Mouse (Mus musculus) left cerebral cortex, adult 8-10 months (tissue): Measurements from ENCODE around the gene Zbtb21. TPM values are rescaled to one million over a fixed set of nuclear protein-coding genes. Genes with fewer than 3 reads are reported as not detected.
A peak's percentile ranks its signal among the peaks of the same experiment; 100 is the strongest.
"Not testable (repeated sequence)": the region's sequence is repeated elsewhere in the genome, so short reads cannot be mapped to it uniquely, and the experiment has no call there.

ENCODE experiments used
- DNase-seq, 2 experiments: peaks; one replicate each; pipeline ENCODE4 v3.0.0; 2022; ENCODE audit warnings: low spot score in 2 of 2
- total RNA-seq, 4 experiments: library from RNA; stranded (reverse); gene quantifications; 2 replicates each; pipeline ENCODE4 v1.2.4; 2022

Gene Zbtb21
- 10 to 100 TPM; 20.8 to 32.5 (median 27.0) TPM for total RNA-seq

DNA sequence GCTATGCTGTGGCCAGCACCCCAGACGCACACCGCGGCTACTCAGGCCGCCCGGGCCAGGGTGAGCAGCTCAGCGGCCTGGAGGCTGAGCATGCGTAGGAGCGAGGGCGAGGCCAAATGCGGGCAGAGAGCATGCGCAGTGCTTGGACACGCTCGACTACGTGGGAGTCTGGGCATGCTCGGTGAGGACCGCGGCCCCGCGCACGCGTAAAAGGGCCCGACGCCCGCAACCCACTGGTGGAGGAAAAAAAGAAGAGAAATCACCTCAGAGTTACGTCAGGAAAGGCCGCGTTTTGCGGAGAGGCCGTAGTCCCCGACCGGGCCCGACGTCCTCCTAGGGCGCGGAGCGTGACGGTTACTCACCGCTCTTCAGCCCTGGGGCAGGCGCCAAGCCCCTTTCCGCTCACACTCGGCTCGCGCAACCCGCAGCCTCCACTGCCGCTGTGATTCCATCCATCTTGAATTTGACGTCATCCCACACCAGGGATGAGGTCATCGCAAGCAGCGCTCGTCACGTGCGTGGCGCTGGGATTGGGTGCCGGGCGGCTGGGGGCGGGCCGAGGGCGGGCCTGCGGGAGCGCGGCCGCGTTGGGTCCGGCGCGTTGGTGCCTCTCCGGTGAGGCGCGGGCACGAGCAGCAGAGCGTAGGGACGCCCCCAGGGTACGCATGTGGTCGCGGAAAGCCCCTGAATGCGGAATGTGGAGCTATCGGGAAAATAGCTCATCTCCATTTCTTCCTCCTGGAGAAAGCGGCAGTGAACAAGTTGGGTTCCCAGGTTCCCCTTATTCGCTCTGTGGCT lies at the start of gene Zbtb21, which contains the start of gene C2cd2:
Gene Zbtb21 (minus strand): TSS at position 472 of the 798 bp plus-strand sequence.
Gene C2cd2 (minus strand): TSS at position 448 of the 798 bp plus-strand sequence.
- DNase-seq: peak; percentile 96 to 97

DNA sequence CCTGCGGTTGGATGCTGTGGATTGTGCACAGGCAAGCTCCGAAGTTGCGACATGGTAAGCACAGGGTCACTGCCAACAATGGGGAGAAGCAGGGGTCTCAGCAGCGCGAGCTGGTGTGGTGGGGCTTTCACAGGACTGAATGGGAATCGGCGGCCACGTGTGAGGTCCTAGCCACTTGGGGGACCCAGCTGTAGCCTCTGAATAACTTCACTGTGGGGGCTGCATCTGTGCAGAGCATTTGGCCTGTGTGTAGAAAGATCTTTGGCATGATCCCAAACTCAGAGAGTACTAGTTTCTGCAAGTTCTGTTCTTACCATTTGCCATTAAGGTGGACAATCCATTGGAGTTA lies 34.9 kb upstream of the Zbtb21 start:
- DNase-seq: not testable (repeated sequence)

DNA sequence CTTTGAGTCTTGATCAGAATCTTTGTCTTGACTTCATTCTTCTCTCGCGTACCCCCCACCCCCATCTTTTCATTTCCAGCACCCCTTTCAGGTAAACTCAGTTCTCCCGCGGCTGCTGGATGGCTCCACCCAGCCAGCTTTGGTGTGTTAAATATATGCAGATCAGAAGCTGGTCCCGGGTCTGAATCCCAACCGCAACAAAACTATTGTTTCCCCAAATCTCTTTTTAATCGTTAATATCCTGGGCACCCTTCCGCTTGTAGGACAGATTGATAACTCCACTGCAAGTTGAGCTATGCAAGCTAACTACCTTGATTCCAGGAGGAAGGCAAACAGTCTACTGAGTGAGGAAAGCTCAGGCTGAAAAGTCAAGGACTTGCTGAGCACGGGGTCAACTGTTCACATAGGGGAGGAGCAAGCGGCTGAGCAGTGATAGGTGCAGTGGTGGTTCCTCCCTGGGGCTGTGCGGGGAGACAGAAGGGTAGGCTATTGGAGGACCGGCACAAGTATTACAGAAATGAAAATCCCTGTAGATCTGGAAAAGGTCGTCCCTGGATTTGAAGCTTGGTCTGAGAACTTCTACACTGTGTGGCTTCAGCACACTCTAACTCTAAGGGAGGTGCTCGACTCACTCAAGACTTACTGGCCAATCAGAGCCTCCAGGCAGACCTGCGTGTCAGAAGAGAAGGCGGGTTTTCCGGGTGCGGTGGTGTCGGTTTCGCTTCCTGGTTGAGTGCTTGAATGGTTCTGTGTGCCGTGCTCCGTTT lies 34.4 kb upstream of the Zbtb21 start, which contains the start of gene B230307C23Rik:
Gene B230307C23Rik (plus strand): TSS at position 700 of the 767 bp plus-strand sequence.
- DNase-seq: peak; percentile 69 to 87

DNA sequence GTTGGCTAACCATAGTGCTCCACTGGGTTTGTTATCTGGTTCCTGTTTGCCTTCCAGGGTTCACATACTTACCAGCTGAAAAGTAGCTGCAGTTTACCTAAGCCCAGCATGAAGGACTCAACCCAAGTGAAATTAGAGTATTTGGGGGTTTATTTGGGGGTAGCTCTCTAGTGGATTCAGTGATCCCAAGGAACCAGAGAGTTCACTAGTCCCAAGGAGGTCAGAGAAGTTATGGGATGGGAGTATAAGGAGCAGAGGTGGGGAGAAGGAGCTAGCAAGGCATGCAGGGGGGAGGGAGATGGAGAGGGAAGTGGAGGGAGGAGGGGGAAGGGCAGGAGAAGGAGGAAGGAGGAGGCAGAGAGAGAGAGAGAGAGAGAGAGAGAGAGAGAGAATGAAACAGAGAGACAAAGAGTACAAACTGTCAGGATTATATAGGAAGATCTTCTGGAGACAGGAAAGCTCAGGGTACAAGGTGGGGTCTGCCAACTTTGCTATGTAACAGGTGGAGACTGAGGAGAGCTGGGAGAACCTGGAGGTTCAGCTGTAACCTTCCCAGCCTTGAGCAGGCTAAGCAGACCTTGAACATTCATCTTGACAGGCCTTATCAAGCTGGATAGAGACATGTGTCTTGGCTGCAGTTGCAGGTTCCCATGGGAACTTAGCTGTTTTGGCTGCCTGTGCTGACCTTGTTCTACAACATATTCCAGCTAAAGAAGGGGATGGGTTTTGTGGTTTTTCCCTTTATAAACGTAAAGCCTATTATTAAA lies 33.6 kb upstream of the Zbtb21 start:
- DNase-seq: no peak

DNA sequence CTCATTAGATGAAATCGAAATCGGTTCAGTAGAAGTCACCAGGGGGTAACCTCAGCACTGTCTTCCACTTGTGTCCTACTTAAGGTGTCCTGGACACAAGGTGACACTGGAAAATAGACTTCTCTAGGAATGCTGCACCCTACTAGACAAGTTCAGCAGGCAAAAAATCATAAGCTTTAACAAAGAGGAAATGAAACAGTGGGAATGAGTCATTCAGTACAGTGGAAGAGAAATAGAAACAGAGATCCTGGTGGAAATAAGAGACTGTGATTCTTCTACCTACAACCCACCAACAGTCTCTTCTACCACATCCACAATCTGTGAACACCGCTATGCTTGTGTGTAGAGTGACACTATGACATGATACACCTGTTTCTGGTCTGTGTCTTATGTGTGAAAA lies 30.1 kb upstream of the Zbtb21 start:
- not testable (repeated sequence) for DNase-seq

DNA sequence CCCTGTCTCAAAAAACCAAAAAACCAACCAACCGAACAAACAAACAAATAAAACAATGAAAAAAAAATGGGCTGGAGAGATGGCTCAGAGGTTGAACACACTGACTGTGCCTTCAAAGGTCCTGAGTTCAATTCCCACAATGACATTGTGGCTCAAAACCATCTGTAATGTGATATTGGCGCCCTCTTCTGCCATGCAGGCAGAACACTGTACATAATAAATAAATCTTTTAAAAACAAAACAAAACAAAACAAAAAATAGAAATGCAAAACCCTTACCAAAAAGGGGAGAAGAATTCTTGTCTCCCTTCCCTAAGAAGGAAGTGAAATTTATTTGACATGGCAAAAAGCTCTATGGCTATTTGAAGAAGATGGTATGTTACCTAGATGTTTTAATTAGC lies 29.1 kb upstream of the Zbtb21 start:
- no peak for DNase-seq

DNA sequence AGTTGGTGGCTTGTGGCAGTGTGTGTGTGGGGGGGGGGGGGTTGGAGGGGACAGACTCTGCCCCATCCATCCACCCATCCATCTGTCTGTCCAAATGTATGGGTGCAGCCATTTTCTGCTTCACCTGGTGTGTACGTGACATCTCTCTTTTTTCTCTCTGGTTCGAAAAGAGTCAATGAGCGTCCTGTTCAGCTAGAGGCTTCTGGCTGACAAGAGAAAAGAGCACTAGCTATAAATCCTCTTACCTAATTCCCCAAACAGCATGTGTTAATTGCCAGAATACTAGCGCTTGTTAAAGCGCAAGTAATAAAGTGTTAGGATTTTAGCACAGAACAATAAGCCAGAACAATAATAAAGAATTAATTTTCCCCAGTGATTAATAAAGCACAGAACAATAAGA lies 22.2 kb upstream of the Zbtb21 start:
- no peak for DNase-seq

DNA sequence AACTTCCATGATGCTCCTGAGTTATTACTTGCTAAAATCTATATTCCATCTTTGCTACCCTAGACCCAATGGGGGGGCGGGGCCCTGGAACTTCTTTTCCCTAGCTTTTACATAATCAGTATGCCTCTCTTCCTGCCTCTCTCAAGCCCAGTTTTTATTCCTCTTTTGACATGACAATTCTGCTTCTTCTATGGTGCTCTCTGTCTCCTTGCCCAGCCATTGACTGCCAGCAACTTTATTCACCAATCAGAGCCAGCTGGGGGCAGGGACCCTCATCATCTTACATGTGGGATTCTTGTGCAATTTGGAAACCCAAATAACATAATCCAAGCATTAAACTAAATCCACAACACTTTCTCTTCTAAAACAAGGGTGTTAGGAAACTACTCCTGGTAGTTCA lies 18.9 kb upstream of the Zbtb21 start:
- no peak for DNase-seq

DNA sequence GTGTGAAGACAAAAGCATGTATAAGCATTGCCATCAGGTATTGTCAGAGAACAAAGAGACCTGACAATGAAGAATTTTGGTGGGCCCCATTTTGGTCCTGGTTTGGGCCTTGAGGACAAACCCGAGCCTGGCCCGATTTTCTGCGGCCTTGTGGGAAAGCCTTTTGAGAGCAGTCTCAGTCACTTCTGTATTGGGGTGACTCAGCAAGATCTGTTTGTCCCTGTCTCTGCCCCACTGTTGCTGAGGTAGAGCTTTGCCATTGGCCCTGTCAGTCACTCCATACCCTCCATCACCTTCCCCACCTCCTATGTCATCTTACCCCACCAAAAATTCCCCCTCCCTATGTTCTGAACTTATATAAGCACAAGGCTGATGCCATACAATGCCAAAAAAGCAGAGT lies 15.3 kb upstream of the Zbtb21 start:
- DNase-seq: no peak

DNA sequence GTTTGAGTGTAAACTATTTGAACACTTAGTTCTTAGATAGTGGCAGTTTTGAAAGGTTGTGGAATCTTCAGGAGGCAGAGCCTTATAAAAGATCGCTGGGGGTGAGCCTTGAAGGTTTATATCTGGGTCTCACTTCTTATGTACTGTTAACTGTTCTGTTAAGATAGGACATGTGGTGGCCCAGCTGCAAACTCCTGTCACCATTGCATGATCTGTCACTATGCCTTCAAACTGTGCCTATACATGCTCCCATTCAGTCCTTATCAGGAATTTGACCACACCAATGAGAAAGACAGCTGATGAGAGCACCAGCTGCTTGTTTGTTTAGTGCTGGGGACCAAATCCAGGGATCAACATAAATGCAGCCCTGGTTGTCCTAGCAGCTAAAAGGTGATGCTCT lies 14.9 kb upstream of the Zbtb21 start:
- DNase-seq: no peak

DNA sequence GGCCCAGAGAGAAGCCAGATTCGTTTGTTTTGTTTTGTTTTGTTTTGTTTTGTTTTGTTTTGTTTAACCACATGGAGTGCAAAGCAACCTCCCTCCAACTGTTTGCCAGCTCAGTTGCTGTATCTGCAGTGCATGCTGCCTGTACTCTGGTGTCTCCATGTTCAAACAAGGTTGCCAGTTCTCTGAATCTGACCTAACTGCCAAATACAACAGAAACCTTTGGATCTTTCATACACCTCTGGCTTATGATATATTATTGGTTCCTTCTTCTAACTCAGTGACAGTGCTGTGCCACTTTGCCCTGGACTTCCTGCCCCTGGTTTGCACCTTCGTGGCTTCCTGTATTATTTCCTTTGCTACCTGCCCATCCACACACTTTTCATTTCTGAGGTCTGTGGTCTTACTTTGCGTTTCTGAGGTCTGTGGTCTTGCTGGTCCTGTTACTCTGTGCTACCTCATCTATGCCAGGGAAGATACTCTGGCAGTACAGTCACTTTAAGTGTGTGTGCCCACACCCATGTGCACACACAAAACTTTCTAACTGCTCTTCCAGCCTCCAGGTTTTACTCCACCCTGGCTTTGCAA lies 1.6 kb upstream of the Zbtb21 start:
- DNase-seq: no peak

DNA sequence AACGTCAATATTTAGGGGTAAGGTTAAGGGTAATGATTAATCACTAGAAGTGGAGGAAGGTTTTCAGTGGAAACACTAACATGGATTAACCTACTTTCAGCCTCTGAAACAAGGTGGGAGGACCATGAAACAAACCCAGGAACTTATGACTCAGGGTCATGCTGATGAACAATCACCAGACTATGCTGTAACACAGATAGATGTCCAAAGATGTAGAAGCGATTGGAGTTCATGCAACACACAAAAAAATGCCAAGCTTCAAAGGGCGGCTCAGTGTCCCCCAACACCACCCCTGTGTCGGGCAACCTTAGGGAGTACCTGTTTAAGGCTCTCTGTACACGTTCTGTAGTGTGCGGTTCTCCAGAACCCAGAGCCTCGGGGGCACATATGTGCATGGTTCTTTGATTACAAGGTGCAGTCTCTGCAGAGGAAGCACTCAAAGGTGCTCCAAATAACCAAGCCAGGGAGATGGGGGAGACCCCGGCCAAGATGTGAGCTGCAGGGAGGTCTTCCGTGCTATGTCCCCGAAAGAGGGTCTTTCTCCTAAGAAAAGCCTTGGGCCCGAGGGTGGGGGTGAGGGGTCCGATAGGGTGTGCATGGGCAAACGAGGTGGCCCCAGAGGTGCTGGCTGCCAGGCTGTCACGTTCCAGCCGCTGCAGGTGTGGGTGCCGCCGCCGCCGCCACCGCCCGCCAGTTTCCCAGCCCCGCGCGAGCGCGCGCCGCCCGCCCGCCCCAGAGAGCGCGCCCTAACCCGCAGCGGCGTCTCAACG lies 856 bp downstream of the Zbtb21 start:
- DNase-seq: peak; percentile 15 to 21

DNA sequence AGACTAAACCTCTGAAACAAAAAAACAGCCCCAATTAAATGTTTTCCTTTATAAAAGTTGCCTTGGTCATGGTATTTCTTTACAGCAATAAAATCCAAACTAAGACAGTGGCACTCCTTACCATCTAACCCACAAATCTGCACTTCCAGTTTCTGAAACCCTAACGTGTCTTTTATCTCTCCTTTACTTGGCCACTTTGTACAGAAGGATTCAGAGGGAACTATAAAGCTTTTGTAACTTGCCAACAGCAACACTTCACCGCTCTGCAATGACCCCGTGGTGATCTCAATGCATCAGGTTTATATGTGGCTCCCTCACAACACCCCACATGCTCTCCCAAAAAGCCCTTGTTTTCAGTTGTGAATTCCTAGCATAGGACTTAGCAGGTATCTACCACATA lies 2.1 kb downstream of the Zbtb21 start:
- no peak for DNase-seq

DNA sequence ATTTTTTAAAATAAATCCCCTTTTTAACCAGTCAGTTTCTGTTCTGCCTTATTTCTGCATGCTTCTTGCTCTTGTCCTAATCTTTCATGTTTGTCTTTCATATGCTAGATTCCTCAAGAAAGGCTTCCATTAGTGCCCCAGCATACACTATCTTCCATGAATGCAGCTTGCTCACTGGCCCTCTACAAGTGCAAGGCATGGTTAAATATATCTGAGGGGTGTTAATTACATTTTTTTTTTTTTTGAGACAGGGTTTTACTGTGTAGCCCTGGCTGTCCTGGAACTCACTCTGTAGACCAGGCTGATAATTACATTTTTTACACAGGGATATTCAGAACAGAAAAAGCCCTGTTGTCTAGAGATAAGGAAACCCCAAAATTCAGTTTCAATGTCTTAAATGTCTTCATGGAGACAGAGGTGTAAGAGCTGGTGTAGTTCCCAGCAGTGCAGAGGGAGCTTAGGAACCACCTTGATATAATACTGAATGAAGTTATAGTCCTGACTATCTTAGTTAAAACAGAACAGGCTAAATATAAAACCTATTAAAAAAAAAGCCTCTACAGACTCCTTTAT lies 3.9 kb downstream of the Zbtb21 start:
- DNase-seq: no peak

DNA sequence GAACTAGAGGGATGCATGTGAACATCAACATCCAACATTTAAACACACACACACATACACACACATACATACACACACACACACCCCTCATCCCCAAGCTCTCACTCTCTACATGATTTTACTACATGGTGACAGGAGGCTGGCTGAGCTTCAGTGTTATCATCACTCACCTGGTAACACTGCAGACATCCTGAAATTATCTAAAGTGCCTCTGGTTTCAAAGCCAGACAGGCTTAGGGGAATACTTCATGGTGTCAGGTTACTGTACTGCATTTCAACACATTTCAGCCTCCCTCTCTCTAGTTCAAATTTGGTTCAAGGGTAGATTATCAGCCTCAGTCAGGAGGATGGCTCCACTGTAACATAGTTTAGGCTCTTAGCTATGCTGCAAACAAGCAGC lies 4.8 kb downstream of the Zbtb21 start:
- DNase-seq: no peak

DNA sequence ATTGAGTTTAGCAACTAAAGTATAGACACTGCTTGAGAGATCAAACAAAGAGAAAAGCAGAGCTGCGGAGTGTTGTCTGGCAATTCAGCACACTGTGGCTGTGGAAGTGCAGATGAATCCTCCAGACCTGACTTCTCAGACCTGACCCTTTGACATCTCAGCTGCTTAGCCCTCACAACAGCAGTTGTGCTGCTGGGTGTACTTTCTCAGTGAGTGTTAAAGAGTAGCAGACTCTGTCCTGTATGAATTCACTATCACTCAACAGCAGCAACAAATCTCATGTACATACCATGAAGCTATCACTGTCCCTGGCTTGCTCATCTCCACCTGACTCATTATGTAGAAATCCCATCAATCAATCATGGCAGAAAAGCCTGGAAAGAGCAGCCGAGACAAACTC lies 6.4 kb downstream of the Zbtb21 start:
- DNase-seq: no peak

DNA sequence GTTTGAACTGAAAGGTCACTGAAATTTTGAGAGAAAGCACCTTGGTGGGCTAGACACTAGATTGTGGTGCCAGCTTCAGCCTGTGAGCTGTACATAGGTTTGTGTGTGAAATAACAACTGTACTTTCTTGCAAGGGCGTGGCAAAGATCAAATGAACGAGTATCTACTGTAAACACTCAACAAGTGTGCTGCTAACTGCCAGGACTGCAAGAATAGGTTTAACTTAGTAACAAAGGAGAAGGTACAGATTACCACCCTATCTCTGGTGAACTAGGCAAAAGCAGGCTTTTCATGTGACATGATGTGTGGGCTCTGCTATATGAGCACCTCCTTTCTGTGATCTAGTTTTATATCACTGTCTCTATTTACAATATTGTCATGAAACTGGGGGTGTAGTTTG lies 9.1 kb downstream of the Zbtb21 start:
- no peak for DNase-seq

DNA sequence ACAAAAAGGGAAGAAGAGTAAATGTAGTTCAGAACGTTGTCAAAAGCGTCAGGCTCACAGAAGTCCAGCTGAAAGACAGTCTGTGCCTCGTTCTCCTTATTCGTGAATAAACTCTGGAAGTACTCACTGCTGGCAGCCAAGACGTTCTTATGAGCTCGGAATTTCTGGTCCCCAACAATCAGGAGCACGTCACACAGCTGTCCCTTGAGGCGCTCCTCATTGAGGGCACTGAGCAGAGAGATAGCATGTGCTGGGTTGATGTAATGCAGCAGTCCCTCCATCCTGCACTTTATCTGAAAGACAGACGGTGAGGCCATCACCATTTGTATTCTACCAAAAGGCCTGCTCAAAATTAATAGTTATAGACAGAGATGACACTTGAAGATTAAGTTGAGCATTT lies 9.6 kb downstream of the Zbtb21 start:
- DNase-seq: no peak

DNA sequence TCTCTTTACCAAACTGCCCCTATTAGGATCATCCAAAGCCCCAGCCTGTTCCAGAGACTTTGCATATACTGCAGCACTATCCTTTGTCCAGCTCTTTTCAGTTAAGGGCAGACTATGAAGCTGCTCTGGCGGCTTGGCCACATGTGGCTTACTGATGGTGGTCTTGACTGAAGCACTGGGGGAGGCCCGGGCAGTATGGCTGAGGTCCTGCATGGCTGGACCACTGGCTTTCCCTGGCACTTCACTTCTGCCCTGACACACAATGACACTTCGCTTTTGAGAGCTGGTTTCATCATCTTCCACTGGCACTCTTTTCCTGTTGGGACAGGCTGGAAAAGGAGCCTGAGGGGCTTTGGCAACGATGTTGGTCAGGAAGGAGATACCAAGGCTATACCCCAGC lies 10.1 kb downstream of the Zbtb21 start:
- DNase-seq: no peak

DNA sequence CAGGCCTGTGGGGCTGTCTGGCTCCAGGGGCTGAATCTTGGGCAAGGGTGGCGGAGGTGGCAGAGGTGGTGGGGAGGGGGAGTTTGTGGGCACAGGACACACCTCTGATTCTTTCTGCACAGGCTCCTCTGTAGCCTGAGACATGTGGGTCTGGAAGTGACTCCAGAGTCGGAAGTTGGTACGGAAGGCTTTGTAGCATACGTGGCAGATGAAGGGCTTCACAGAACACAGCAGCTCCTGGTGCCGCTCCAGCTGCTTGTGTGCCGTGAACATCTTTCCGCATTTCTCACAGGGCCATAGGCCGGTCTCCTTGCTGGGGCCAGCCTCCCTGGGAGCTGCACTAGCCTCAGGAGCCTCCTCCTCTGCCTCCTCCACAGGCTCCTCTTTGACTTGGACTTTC lies 12.4 kb downstream of the Zbtb21 start:
- no peak for DNase-seq
